Comparison of ENCODE assay signal across 8 mouse cellular contexts in genomic region chr17:28580396-28580795, GRCm38 (mm10). TPM values are rescaled to one million over a fixed set of nuclear protein-coding genes. Genes with fewer than 3 reads are reported as not detected.
DNase-seq lines count a peak whose midpoint lies in the region.

No protein-coding gene starts in this region.

- DNase-seq in gastrocnemius, postnatal 10 days: peak; percentile 73
- DNase-seq in gastrocnemius, postnatal 25 days: no peak
- peak; percentile 57 for DNase-seq in CD4-positive helper T cell, adult 2 months (ENCODE audit: low read depth, low spot score)
- peak; percentile 59 for DNase-seq in c-Kit-positive CD71-positive TER-119-positive erythroid progenitor cells, embryonic 14.5 days (ENCODE audit: low spot score)
- DNase-seq in kidney, adult 18-20 months: peak; percentile 65
- DNase-seq in lung, postnatal 10 days: peak; percentile 76
- DNase-seq in thymus, postnatal 14 days: peak; percentile 43
- DNase-seq in frontal cortex, postnatal 14 days (ENCODE audit: low spot score in 2 of 2): no peak

RNA-seq across cellular contexts. Expression of gene Lhfpl5, which starts 5.0 kb away (rescaled TPM):
- not detected for total RNA-seq in gastrocnemius, postnatal 10 days (2021)
- total RNA-seq in gastrocnemius, postnatal 25 days (2021): not detected

RNA-seq across cellular contexts. Expression of gene Clps, which starts 19.8 kb away (rescaled TPM):
- not detected for total RNA-seq in gastrocnemius, postnatal 10 days (2021)
- not detected for total RNA-seq in gastrocnemius, postnatal 25 days (2021)

RNA-seq across cellular contexts. Expression of gene Clpsl2, which starts 31.2 kb away (rescaled TPM):
- total RNA-seq in gastrocnemius, postnatal 10 days (2021): not detected
- not detected for total RNA-seq in gastrocnemius, postnatal 25 days (2021)

RNA-seq across cellular contexts. Expression of gene Srpk1, which starts 42.1 kb away (rescaled TPM):
- total RNA-seq in gastrocnemius, postnatal 10 days (2021): 10 to 100 TPM; 28.5 to 36.2 TPM
- 10 to 100 TPM; 25.0 to 31.4 TPM for total RNA-seq in gastrocnemius, postnatal 25 days (2021)

RNA-seq across cellular contexts. Expression of gene Armc12, which starts 49.8 kb away (rescaled TPM):
- total RNA-seq in gastrocnemius, postnatal 10 days (2021): not detected
- total RNA-seq in gastrocnemius, postnatal 25 days (2021): not detected

Comparison
In these comparisons a context has a peak if more than half of its experiments do, and no peak if none do; other contexts are left out.
1. DNase-seq: peak in gastrocnemius, postnatal 10 days (single experiment), CD4-positive helper T cell, adult 2 months (single experiment), c-Kit-positive CD71-positive TER-119-positive erythroid progenitor cells, embryonic 14.5 days (single experiment), kidney, adult 18-20 months (single experiment), lung, postnatal 10 days (single experiment) and thymus, postnatal 14 days (single experiment); none in gastrocnemius, postnatal 25 days (single experiment) and frontal cortex, postnatal 14 days (0 of 2).